Mouse (Mus musculus) ovary, postnatal 14 days (tissue): Measurements from ENCODE around the gene Vcam1.

Experiments used
- DNase-seq: peaks from one replicate; pipeline ENCODE4 v3.0.0; 2022; ENCODE audit warnings: low spot score

Vcam1 gene

DNA sequence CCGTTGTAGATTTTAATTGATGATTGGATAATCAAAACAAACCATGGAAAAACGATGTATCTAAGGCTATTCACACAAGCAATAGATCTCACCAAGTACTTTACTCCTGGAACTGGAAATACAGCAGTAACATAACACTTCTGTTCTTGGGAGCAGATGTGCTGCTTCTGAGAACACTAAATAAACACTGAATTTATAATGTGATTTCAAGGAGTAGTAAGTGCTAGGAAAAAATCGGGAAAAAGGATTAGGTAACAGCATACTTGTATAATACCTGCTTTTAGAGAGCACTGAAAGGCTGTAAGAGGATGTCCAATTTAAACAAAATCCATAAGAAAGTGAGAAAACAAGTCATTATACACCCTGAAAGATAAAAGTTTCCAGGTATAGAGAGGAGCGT is 43.5 kb downstream of the Vcam1 start:
- no peak for DNase-seq

DNA sequence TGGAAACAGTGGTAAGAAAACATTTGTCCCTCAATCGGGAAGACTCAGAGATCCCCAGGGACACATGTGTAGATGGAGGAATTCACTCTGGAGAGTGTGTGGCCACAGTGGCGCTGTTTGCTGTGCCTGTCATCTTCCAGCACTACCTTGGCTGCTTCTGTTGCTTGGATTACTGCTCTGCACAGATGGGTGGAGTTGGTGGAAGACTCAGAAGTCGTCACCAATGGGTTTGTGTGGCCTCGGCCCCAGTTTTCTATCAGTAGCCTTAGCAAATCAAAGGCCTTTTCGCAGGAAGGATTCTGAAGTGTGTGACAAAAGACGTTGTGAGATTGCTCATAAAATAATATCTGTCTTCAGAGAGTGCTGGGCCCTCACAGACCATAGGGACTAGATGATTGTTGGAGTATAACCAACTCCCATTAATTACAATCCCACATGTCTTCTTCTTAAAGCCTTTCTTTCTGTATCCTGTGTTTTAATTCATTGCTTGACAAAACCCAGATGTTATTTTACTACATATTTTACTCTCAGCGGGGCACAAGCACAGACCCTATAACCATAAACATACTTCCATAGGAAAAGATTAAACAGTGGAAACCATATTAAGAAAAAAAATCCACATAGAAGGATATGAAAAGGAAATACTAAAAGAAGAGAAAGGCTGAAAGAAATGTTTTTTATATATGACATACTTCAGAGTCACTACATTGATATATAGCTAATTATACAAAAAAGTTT is 48.4 kb downstream of the Vcam1 start:
- DNase-seq: no peak

DNA sequence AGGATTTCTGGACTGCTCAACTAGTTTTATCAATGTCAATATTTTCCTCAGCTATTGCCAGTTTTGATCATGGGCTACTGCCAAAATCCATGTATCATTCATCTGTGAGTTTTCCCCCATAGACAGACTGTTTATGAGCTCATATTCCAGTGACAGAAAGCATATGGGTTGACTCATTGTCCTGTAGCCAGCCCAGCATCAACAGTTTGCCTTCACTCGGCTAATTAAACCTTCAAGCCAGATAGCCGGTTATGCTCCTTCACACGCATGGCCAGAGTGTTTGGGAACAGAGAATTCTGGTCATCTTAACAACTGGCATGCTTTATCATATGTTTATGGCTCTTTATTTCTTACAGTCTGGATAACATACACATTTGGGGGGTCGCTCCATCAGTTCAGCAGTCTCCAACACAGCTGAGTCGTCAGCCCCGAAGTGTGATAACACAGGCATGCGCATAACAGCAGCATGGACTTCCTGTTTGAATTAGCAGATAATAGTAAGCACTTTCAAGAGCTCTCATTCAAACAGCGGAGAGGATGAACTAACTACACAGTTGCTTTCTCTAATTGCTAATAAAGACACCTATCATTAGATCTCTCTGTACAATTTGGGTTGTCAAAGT is 49.2 kb downstream of the Vcam1 start:
- no peak for DNase-seq

GRCm38 (mm10) chr3:116078490-116078889 is 51.0 kb downstream of the Vcam1 start:
- no peak for DNase-seq

DNA sequence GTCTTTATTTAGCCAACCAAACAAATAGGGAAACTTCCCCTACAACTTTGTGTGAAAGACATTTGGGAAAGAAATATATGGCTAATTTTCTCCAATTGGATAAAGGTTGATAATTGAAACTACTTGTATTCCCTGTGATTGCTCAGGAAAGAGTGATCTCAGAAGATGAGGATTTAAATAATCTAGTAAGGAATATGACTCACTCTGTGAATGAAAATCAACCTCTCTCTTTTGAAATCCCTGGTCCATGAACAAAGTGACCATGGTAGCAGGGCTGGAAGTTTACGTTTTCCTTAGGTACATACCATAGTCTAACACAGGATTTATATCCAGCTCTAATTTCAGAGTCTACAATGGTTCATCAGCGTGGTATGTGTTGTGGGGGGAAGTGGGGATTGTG is 52.7 kb downstream of the Vcam1 start:
- DNase-seq: no peak

- DNase-seq: no peak
Observed at GRCm38 (mm10) chr3:116072584-116072983, 56.9 kb downstream of the Vcam1 start.

DNA sequence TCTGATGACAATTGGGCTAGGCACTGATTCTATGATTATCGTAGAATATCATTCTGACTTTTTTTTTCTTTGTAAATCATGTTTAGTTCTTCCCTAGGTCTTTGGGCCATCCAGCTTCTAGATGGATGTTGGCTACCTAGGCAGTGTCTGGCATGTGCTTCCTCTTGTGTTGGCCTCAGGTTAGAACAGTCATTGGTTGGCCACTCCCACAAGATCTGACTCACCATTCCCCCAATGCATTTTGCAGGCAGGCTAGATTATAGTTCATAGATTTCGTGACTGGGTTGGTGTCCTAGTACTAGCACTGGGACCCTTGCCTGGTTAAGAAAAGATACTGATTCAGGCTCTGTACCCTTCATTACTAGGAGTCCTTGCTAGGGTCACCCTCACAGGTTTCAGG is 67.3 kb downstream of the Vcam1 start:
- DNase-seq: no peak

DNA sequence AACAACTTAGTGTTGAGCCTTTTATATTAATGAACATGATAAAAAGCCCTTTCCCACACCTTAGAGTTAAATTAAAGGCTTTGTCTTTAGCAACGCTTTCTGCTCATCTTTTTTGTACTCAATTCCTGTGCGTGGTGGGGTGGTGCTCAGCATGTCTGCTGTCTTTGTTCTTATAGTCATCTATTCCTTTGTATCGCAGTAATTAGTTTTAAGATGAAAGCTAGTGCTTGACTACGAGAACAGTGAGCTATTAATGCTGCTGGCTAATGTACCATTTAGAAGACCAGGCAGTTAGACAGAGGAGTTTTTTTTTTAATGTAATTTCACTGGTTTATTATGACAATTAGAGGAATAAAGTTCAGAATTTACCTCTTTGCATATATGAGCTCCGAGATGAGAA is 69.2 kb downstream of the Vcam1 start:
- no peak for DNase-seq
